Mouse (Mus musculus) cerebellum, adult 8-10 months (tissue): Measurements from ENCODE around the gene Egln1.

Source experiments
- DNase-seq: peaks from one replicate; pipeline ENCODE4 v3.0.0; 2022

The Egln1 gene

GRCm38 (mm10) chr8:124898251-124898905, 50.7 kb downstream of the Egln1 start:
- no peak for DNase-seq

GRCm38 (mm10) chr8:124897386-124898250, 51.5 kb downstream of the Egln1 start, which contains the start of the genes Exoc8 and Sprtn:
Gene Exoc8 (minus strand): TSS chr8:124897705.
Gene Sprtn (plus strand): TSS chr8:124897886.
- peak; percentile 98 for DNase-seq

GRCm38 (mm10) chr8:124896632-124897385, 52.3 kb downstream of the Egln1 start:
- peak; percentile 76 for DNase-seq

GRCm38 (mm10) chr8:124896010-124896631, 53.0 kb downstream of the Egln1 start:
- no peak for DNase-seq

- DNase-seq: no peak
These were observed 56.5 kb downstream of the Egln1 start for GRCm38 (mm10) chr8:124892596-124892995.

- no peak for DNase-seq
These were observed 60.7 kb downstream of the Egln1 start for GRCm38 (mm10) chr8:124888385-124888784.

GRCm38 (mm10) chr8:124878946-124879526, 70.1 kb downstream of the Egln1 start:
- DNase-seq: no peak

GRCm38 (mm10) chr8:124878141-124878540, 71.0 kb downstream of the Egln1 start:
- no peak for DNase-seq

- DNase-seq: no peak
These were observed 76.4 kb downstream of the Egln1 start for GRCm38 (mm10) chr8:124872690-124873089.

- DNase-seq: no peak
These were observed 77.0 kb downstream of the Egln1 start for GRCm38 (mm10) chr8:124872081-124872480.

- DNase-seq: no peak
These were observed 77.7 kb downstream of the Egln1 start for GRCm38 (mm10) chr8:124871474-124871873.

- DNase-seq: no peak
These were observed 79.4 kb downstream of the Egln1 start for GRCm38 (mm10) chr8:124869708-124870107.

GRCm38 (mm10) chr8:124867126-124867525, 82.0 kb downstream of the Egln1 start:
- DNase-seq: no peak

- DNase-seq: no peak
These were observed 82.5 kb downstream of the Egln1 start for GRCm38 (mm10) chr8:124866669-124867068.

- DNase-seq: no peak
These were observed 85.4 kb downstream of the Egln1 start for GRCm38 (mm10) chr8:124863729-124864128.

- no peak for DNase-seq
These were observed 85.9 kb downstream of the Egln1 start for GRCm38 (mm10) chr8:124863163-124863677.

- peak; percentile 92 for DNase-seq
These were observed 86.6 kb downstream of the Egln1 start, which contains the start of the genes Gnpat and 2810004N23Rik for GRCm38 (mm10) chr8:124862321-124863162. Gene Gnpat (plus strand): TSS chr8:124863033. Gene 2810004N23Rik (minus strand): TSS chr8:124863120.

- peak; percentile 19 for DNase-seq
These were observed 88.9 kb downstream of the Egln1 start for GRCm38 (mm10) chr8:124860188-124860587.

GRCm38 (mm10) chr8:124859466-124859865, 89.7 kb downstream of the Egln1 start:
- no peak for DNase-seq
